Mouse (Mus musculus) left cerebral cortex, adult 8-10 months (tissue): Measurements from ENCODE around the gene Adamts14. TPM values are rescaled to one million over a fixed set of nuclear protein-coding genes. Genes with fewer than 3 reads are reported as not detected.
A peak's percentile ranks its signal among the peaks of the same experiment; 100 is the strongest.

Experiments used
- DNase-seq, 2 experiments: peaks; one replicate each; pipeline ENCODE4 v3.0.0; 2022; ENCODE audit warnings: low spot score in 2 of 2
- total RNA-seq, 4 experiments: library from RNA; stranded (reverse); gene quantifications; 2 replicates each; pipeline ENCODE4 v1.2.4; 2022

The Adamts14 gene
- total RNA-seq, 4 experiments from 2014 or later, result 0.09 to 0.27 (median 0.18) TPM

DNA sequence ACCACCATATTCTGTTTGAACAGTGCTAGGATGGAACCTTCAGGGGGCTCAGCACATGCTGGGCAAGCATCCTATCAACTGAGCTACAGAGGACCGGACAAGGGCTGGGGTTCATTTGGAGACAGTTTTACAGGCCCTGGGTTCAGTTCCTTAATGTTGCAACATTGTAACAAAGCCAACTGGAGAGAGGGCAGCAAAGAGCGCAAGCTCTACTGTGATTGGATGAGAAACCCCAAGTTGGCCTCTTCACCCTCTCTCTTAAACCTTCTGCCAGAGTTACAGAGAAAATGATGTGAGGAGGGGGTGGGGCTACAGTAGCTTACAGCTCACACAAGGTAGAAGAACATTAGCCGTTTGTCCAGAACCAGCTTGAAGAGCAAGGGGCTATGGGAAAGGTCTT lies 86.2 kb downstream of the Adamts14 start:
- DNase-seq, result no peak

DNA sequence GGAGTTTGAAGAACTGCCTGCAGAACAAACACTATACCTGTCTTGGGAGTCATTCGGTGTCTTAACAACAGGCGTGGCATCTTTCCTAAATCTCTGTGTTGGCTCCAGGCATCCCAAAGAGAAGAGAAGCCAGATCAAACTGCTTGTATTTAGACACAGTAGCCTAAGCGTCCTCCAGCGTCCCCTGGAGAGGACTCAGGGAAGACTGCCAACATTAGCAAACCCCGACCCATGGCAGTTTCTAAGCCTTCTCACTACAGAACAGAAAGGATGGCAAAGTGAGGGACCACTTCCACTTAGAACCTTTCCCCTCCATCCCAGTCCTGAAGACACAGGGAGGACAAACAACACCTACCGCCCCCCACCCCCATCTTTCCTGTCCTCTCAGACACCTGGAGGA lies 93.3 kb downstream of the Adamts14 start:
- no peak for DNase-seq

- no peak for DNase-seq
These were observed 94.6 kb downstream of the Adamts14 start for GRCm38 (mm10) chr10:61178687-61179086.

DNA sequence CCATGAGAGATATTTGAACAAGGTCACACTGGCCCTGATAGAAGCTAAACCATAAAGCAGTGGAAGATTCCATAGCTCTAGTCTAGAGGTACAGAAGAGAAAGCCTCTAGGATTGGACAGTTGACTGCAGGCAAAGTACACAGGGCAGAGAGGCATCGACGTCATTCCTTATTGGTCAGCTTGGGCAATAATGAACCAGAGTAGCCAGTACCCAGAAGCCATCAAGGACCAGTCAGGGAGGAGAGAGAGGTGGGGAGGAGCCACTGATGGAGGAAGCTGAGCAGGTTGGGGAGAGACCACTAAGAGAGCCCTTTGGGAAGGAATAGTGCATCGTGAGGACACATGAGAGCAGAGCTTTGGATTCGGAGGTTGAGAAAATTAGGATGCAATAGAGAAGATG lies 95.5 kb downstream of the Adamts14 start:
- DNase-seq, result no peak

DNA sequence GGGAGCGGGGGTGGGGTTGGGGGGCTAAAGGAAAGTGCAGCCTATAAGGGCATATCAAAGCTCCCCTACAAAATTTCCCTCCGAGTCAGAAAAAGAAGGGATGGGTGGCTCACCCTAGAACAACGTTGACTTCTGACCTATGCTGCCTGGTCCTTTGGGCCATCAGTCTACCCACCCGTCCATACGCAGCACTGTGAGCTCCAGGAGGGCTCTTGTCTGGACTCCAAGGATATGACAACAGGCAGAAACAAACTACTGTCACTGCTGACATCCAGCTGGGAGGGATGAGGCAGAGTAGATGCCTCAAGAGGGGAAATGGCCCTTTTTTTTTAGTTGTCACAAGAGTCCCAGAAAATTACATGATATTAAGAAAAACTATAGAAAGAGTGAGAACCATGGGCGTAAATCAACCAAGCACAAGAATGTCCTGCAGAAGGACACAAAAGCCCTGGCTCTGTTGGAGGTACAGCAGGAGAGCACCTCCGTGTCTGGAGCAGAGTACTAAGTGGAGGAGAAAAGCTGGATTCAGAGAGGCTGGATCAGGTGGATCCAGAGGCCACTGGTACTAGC lies 96.9 kb downstream of the Adamts14 start:
- no peak for DNase-seq

DNA sequence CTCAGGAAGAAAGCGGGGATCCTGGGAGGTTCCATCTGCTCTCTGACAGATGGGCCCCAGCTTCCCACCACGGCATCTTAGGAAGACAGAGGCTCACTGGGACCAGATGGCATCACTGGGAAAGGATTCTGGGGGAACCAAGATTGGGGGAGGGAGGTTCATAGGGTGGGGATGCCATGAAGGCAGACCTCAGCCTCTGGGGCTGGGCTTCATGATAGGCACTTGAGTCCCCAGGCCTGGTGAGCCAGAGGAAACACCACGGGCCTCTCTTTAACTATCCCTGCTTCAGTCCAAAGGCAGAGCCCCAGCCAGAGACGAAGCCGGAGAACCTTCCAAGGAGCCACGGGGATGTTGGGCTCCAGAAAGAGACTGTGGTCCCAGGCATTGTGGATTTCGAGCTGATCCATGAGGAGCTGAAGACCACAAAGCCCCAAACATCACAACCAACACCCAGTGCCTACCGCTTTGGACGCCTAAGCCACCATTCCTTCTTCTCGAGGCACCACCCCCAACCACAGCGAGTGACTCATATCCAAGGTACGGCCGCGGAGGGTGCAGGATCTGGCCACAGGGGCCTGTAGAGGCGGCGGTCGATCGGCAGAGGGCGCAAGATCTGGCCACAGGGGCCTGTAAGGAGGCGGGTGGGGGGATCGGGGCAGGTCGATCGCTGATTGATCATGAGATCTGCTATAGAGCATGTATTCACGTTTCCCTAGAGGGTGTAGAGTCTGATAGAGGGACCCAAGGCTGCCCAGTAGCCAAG lies 97.6 kb downstream of the Adamts14 start:
- peak in 1 of 2 experiments; percentile 23 for DNase-seq

GRCm38 (mm10) chr10:61174711-61175441 lies 98.4 kb downstream of the Adamts14 start:
- no peak for DNase-seq

DNA sequence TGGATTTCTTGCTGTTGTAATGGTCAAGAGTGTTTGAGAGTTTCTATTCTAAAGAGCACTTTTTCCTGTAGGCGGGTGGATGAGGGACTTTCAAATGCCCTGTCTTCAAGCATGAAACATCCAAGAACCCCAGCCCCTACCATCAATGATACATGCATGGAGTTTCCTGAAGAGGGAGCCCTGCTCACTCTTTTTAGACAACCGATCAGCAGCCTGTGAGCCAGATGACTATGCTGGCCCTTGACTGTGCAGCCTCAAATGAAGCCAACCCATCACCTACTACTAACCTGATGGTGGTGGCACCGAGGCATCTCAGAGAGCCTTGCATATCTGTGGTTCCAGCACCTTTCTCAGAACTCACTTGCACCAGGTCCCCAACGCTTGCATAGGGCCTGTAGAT lies 100.7 kb downstream of the Adamts14 start:
- no peak for DNase-seq

- DNase-seq, result no peak
These were observed 101.6 kb downstream of the Adamts14 start, which contains the start of gene Tbata for GRCm38 (mm10) chr10:61171654-61172053. Tbata (plus strand) TSS chr10:61171954.

DNA sequence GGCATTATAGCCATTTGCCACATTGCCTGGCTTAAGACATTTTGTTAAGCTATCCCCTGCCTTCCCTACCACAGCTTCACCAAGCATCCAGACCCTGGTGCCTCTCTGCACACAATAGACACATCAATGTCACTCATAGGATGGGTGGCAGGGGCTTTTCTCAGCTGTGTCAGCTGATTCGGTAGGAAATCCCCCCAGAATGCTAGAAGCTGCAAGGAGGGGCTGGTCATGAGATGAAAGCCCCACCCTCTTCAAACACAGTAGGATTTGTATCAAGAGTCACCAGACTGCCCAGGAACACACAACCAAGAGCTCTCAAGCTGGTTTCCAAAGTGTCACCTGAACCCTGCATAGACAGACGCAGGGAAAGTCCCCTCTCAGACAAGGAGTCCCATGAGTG lies 104.8 kb downstream of the Adamts14 start:
- DNase-seq, result no peak

GRCm38 (mm10) chr10:61167333-61168096 lies 105.7 kb downstream of the Adamts14 start:
- DNase-seq, result no peak

- DNase-seq, result no peak
These were observed 110.9 kb downstream of the Adamts14 start for GRCm38 (mm10) chr10:61162366-61162765.

- DNase-seq, result no peak
These were observed 112.6 kb downstream of the Adamts14 start for GRCm38 (mm10) chr10:61160671-61161070.

DNA sequence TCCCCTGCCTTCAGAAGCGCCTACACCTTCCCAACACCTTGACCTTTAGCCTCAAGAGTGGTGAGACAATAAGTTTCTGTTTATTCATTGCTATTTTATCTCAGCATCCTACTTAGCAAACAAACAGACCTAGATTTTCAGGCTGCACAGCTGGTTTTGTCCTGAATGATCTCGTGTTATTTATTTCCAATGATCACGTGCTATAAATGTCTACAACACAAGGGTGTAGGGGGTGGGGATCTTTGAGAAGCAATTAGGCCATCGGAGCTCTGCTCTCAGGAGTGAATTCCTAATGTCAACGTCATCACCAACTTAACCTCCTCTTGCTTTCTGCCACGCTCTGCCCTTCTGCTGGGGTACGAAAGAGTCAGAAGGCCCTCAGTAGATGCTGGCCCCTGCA lies 113.1 kb downstream of the Adamts14 start:
- DNase-seq, result no peak

DNA sequence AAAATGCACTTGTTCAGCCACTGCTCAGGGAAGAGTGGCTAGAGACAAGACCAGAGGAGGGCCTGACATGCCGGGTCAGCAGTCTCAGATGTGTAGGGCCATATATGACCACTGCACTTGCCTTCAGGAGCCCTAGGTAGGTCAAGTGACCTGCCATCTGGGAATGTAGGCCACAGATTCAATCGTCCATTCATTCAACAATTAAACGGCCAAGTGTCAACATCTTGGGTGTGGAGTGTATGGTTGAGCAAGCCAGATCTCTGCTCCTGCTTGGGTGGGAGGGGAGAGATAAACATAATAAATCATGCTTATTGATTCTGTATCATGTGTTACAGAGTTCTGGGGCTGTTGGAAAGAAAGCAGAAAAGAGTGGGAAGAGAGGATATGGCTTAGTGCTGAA lies 114.6 kb downstream of the Adamts14 start:
- DNase-seq, result no peak

GRCm38 (mm10) chr10:61156453-61156852 lies 116.8 kb downstream of the Adamts14 start:
- DNase-seq, result no peak

GRCm38 (mm10) chr10:61155611-61156010 lies 117.6 kb downstream of the Adamts14 start:
- no peak for DNase-seq

GRCm38 (mm10) chr10:61152131-61152530 lies 121.1 kb downstream of the Adamts14 start:
- no peak for DNase-seq

GRCm38 (mm10) chr10:61150616-61151015 lies 122.6 kb downstream of the Adamts14 start:
- no peak for DNase-seq

GRCm38 (mm10) chr10:61149476-61149875 lies 123.8 kb downstream of the Adamts14 start:
- no peak for DNase-seq

GRCm38 (mm10) chr10:61147157-61148040 lies 125.8 kb downstream of the Adamts14 start, which contains the start of gene Sgpl1:
Sgpl1 (minus strand) TSS chr10:61147703.
- peak; percentile 66 to 78 for DNase-seq
